Mouse (Mus musculus): ENCODE measurements around the gene Haus5. TPM values are rescaled to one million over a fixed set of nuclear protein-coding genes. Genes with fewer than 3 reads are reported as not detected.
A peak's percentile ranks its signal among the peaks of the same experiment; 100 is the strongest.

The Haus5 gene
- total and polyA plus RNA-seq, 3 experiments = 32.3 to 50.9 (median 45.6) TPM

DNA sequence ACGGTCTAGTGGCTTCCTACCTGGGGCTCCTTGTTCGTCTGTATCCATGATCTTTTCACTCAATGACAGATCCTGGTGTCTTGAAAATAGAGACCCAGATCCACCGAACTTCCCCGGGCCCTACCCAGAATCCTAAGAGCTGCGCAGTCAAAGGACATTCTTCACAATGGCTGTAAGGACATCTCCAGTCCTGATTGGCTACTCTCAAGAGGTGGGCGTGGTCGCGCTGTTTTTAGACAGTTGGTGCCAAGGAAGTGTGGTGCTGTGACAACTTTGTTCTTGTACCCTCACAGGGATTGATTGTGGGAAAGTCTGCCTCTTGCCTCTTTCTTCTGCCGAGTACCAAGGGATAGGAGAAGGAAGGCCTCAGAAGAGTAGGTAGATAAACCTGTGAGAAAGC is 6.7 kb upstream of the Haus5 start, which contains the start of gene Pmis2:
Pmis2 (minus strand) TSS at position 126 of the 400 bp plus-strand sequence.
- no peak within 1 kb of the TSS for H3K9ac ChIP-seq (ENCODE audit: insufficient read depth, low read depth)
- peaks cover 4% of the 10 kb centered on the region for H3K27me3 ChIP-seq (replicated peaks)
- H3K4me2 ChIP-seq (ENCODE audit: insufficient read depth, low read depth, poor library complexity, severe bottlenecking) = no peak within 1 kb of the TSS
- in situ Hi-C loops (cut with MboI; ENCODE audit: low pct_ligation_motif_present, low pct_unique_long_range_greater_than_20kb, low sequenced_read_pairs) = no loop called here
- H3K9me3 ChIP-seq (replicated peaks; ENCODE audit: low read length) = no peaks in the 10 kb centered on the region
- H3K27ac ChIP-seq (ENCODE audit: insufficient read depth, low read depth) = no peak within 1 kb of the TSS
- dilution Hi-C loops (cut with MboI; ENCODE audit: extremely low pct_ligation_motif_present, extremely low pct_unique_long_range_greater_than_20kb, low sequenced_read_pairs) = no loop called here
- H3K4me1 ChIP-seq (ENCODE audit: control insufficient read depth in 1 of 2, insufficient read depth in 2 of 2) = no peaks in the 10 kb centered on the region
- no peak within 1 kb of the TSS for H3K4me3 ChIP-seq (replicated peaks in 1 of 3; ENCODE audit: low read depth in 2 of 3, low read length in 2 of 3, poor library complexity in 1 of 3)
- DNase-seq (ENCODE audit: extremely low read depth) = no peak
- no peaks in the 10 kb centered on the region for H3K79me2 ChIP-seq (replicated peaks; ENCODE audit: control insufficient read depth, extremely low read depth, insufficient read depth, poor library complexity, severe bottlenecking)
- H3K36me3 ChIP-seq (replicated peaks in 1 of 2; ENCODE audit: control insufficient read depth in 1 of 2, insufficient read depth in 1 of 2, low read length in 1 of 2) = no peaks in the 10 kb centered on the region
- TF ChIP-seq GABPA (IDR thresholded peaks at IDR 0.05; ENCODE audit: insufficient replicate concordance, low read depth, low read length) (no peak), NELFE (IDR thresholded peaks at IDR 0.05; ENCODE audit: low read depth, low read length) (no peak), UBTF (IDR thresholded peaks at IDR 0.05; ENCODE audit: low read depth, low read length) (no peak), HCFC1 (IDR thresholded peaks at IDR 0.05; ENCODE audit: low read depth, low read length) (no peak), ZKSCAN1 (IDR thresholded peaks at IDR 0.05; ENCODE audit: borderline replicate concordance, low read depth, low read length) (no peak), MYC (IDR thresholded peaks at IDR 0.05; ENCODE audit: low read depth, low read length) (no peak), PAX5 (IDR thresholded peaks at IDR 0.05; ENCODE audit: low read length) (no peak), KAT2A (IDR thresholded peaks at IDR 0.05; ENCODE audit: insufficient replicate concordance, low read length) (no peak), USF2 (conservative IDR thresholded peaks at IDR 0.05; ENCODE audit: low read depth, low read length) (no peak), ZNF384 (IDR thresholded peaks at IDR 0.05; ENCODE audit: low read depth, low read length) (no peak), JUND (conservative IDR thresholded peaks at IDR 0.05; ENCODE audit: low read depth, low read length) (no peak), MAZ (IDR thresholded peaks at IDR 0.05; ENCODE audit: low read depth, low read length) (no peak), RAD21 (IDR thresholded peaks at IDR 0.05; ENCODE audit: low read depth, low read length) (no peak), IRF4 (IDR thresholded peaks at IDR 0.05; ENCODE audit: low read depth, low read length) (no peak), MEF2A (IDR thresholded peaks at IDR 0.05; ENCODE audit: borderline replicate concordance, low read depth, low read length) (no peak), E2F4 (IDR thresholded peaks at IDR 0.05; ENCODE audit: insufficient replicate concordance, low read depth, low read length) (no peak), SMC3 (IDR thresholded peaks at IDR 0.05; ENCODE audit: low read depth, low read length) (no peak), RCOR1 (conservative IDR thresholded peaks at IDR 0.05; ENCODE audit: low read depth, low read length) (no peak), CHD1 (IDR thresholded peaks at IDR 0.05; ENCODE audit: low read depth, low read length) (no peak)

GRCm38 (mm10) chr7:30669229-30669628 is 4.4 kb upstream of the Haus5 start:
- Histone ChIP-seq H3K79me2 (replicated peaks; ENCODE audit: control insufficient read depth, extremely low read depth, insufficient read depth, poor library complexity, severe bottlenecking) (no peaks in the 10 kb centered on the region; the same call in 1 of the 2 replicates), H3K4me2 (ENCODE audit: insufficient read depth, low read depth, poor library complexity, severe bottlenecking) (no peak overlapping the region), H3K9me3 (replicated peaks; ENCODE audit: low read length) (no peaks in the 10 kb centered on the region), H3K36me3 (replicated peaks in 1 of 2; ENCODE audit: control insufficient read depth in 1 of 2, insufficient read depth in 1 of 2, low read length in 1 of 2) (no peaks in the 10 kb centered on the region), H3K27ac (ENCODE audit: insufficient read depth, low read depth) (no peak overlapping the region), H3K4me1 (ENCODE audit: control insufficient read depth in 1 of 2, insufficient read depth in 2 of 2) (peaks cover 4 to 6% of the 10 kb centered on the region in 2 experiments; a peak in 3 of 4 replicates), H3K27me3 (replicated peaks) (peaks cover 2% of the 10 kb centered on the region), H3K9ac (ENCODE audit: insufficient read depth, low read depth) (no peak overlapping the region), H3K4me3 (replicated peaks in 1 of 3; ENCODE audit: low read depth in 2 of 3, low read length in 2 of 3, poor library complexity in 1 of 3) (no peak overlapping the region)
- in situ Hi-C loops (cut with MboI; ENCODE audit: low pct_ligation_motif_present, low pct_unique_long_range_greater_than_20kb, low sequenced_read_pairs) = no loop called here
- TF ChIP-seq RAD21 (IDR thresholded peaks at IDR 0.05; ENCODE audit: low read depth, low read length) (peak; percentile 65), BHLHE40 (IDR thresholded peaks at IDR 0.05; ENCODE audit: low read depth, low read length) (no peak), SMC3 (IDR thresholded peaks at IDR 0.05; ENCODE audit: low read depth, low read length) (peak; percentile 56), CTCF (conservative IDR thresholded peaks at IDR 0.05 in 1 of 2, IDR thresholded peaks at IDR 0.05 in 1 of 2; ENCODE audit: low read depth in 2 of 2, low read length in 2 of 2) (peak; percentile 54 to 78)
- dilution Hi-C loops (cut with MboI; ENCODE audit: extremely low pct_ligation_motif_present, extremely low pct_unique_long_range_greater_than_20kb, low sequenced_read_pairs) = no loop called here
- DNase-seq (ENCODE audit: extremely low read depth) = peak; percentile 72

All from CH12.LX (cell line).